Mouse (Mus musculus): ENCODE data around the gene Auh. TPM values are rescaled to one million over a fixed set of nuclear protein-coding genes. Genes with fewer than 3 reads are reported as not detected.

The Auh gene
- total and polyA plus RNA-seq, 2 experiments from 2014 or later = 60.7 to 61.3 TPM

- no peaks in the 10 kb centered on the region for H3K27me3 ChIP-seq (ENCODE audit: control insufficient read depth, insufficient read depth, low read length)
- TF ChIP-seq EP300 (IDR thresholded peaks at IDR 0.05; ENCODE audit: low read depth) = no peak
- no peak for TF ChIP-seq CTCF (IDR thresholded peaks at IDR 0.05; ENCODE audit: low read depth)
- 0 out of 2 replicates have a peak, but pooled peaks cover 6% of the 10 kb centered on the region for H3K4me1 ChIP-seq (ENCODE audit: control insufficient read depth, insufficient read depth)
- WGBS = 87% methylated on average over 7 of the region's 7 CpGs
- H3K4me2 ChIP-seq (ENCODE audit: low read depth, low read length) = no peak overlapping the region
- H3K9ac ChIP-seq (replicated peaks; ENCODE audit: low read depth, low read length) = no peak overlapping the region
- no peak overlapping the region for H3K4me3 ChIP-seq (ENCODE audit: low read depth, low read length)
- no peak overlapping the region for H3K27ac ChIP-seq (ENCODE audit: low read depth)
- no peak for ATAC-seq (ENCODE audit: insufficient read depth, low read depth)
- H3K36me3 ChIP-seq (replicated peaks; ENCODE audit: control insufficient read depth, insufficient read depth, low read length) = no peaks in the 10 kb centered on the region
- no peak for DNase-seq (ENCODE audit: low spot score)
- H3K9me3 ChIP-seq (replicated peaks; ENCODE audit: control insufficient read depth, low read length) = no peaks in the 10 kb centered on the region
Observed at GRCm38 (mm10) chr13:52878823-52879222, 50.7 kb downstream of the Auh start.

GRCm38 (mm10) chr13:52875541-52876325 lies 53.7 kb downstream of the Auh start:
- ATAC-seq (ENCODE audit: insufficient read depth, low read depth) (no peak), DNase-seq (ENCODE audit: low spot score) (no peak)
- H3K4me2 ChIP-seq (ENCODE audit: low read depth, low read length) = no peak overlapping the region
- no peaks in the 10 kb centered on the region for H3K36me3 ChIP-seq (replicated peaks; ENCODE audit: control insufficient read depth, insufficient read depth, low read length)
- no peak overlapping the region for H3K4me3 ChIP-seq (ENCODE audit: low read depth, low read length)
- no peak for TF ChIP-seq EP300 (IDR thresholded peaks at IDR 0.05; ENCODE audit: low read depth)
- no peak for TF ChIP-seq CTCF (IDR thresholded peaks at IDR 0.05; ENCODE audit: low read depth)
- H3K9me3 ChIP-seq (replicated peaks; ENCODE audit: control insufficient read depth, low read length) = no peaks in the 10 kb centered on the region
- 62% methylated on average over 25 of the region's 25 CpGs for WGBS
- H3K27ac ChIP-seq (ENCODE audit: low read depth) = no peak overlapping the region
- 0 out of 2 replicates have a peak, but pooled peaks cover 6% of the 10 kb centered on the region for H3K4me1 ChIP-seq (ENCODE audit: control insufficient read depth, insufficient read depth)
- H3K27me3 ChIP-seq (ENCODE audit: control insufficient read depth, insufficient read depth, low read length) = no peaks in the 10 kb centered on the region
- H3K9ac ChIP-seq (replicated peaks; ENCODE audit: low read depth, low read length) = no peak overlapping the region

- no peaks in the 10 kb centered on the region for H3K9me3 ChIP-seq (replicated peaks; ENCODE audit: control insufficient read depth, low read length)
- 43% methylated on average over 6 of the region's 6 CpGs for WGBS
- H3K4me1 ChIP-seq (ENCODE audit: control insufficient read depth, insufficient read depth) = 0 out of 2 replicates have a peak, but pooled peaks cover 6% of the 10 kb centered on the region
- H3K27me3 ChIP-seq (ENCODE audit: control insufficient read depth, insufficient read depth, low read length) = no peaks in the 10 kb centered on the region
- TF ChIP-seq CTCF (IDR thresholded peaks at IDR 0.05; ENCODE audit: low read depth) = no peak
- no peak for TF ChIP-seq EP300 (IDR thresholded peaks at IDR 0.05; ENCODE audit: low read depth)
- no peak overlapping the region for H3K4me3 ChIP-seq (ENCODE audit: low read depth, low read length)
- H3K9ac ChIP-seq (replicated peaks; ENCODE audit: low read depth, low read length) = no peak overlapping the region
- ATAC-seq (ENCODE audit: insufficient read depth, low read depth) (no peak), DNase-seq (ENCODE audit: low spot score) (no peak)
- no peak overlapping the region for H3K4me2 ChIP-seq (ENCODE audit: low read depth, low read length)
- H3K36me3 ChIP-seq (replicated peaks; ENCODE audit: control insufficient read depth, insufficient read depth, low read length) = no peaks in the 10 kb centered on the region
- H3K27ac ChIP-seq (ENCODE audit: low read depth) = no peak overlapping the region
Observed at GRCm38 (mm10) chr13:52875089-52875488, 54.4 kb downstream of the Auh start.

DNA sequence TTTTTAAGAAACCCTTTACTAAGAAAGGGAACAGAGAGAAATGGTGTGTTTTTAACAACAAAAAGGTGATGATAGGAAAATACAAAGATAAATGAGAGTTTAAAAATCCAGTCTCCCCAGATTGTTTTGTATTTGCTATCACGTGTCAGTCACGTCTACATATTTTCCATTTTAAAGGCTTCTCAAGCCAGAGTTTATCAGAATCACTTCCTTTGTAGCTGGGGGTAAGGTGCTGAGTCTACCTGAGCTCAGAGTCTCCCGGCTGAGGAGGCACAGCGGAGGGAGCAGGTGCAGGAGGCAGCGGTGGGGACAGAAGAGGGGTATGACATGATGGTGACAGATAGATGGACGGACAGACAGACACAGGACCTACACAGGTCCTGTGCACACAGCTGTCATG lies 55.1 kb downstream of the Auh start:
- Histone ChIP-seq H3K9me3 (replicated peaks; ENCODE audit: control insufficient read depth, low read length) (no peaks in the 10 kb centered on the region), H3K4me3 (ENCODE audit: low read depth, low read length) (no peak overlapping the region), H3K4me1 (ENCODE audit: control insufficient read depth, insufficient read depth) (0 out of 2 replicates have a peak, but pooled peaks cover 2% of the 10 kb centered on the region), H3K27me3 (ENCODE audit: control insufficient read depth, insufficient read depth, low read length) (no peaks in the 10 kb centered on the region), H3K4me2 (ENCODE audit: low read depth, low read length) (no peak overlapping the region), H3K36me3 (replicated peaks; ENCODE audit: control insufficient read depth, insufficient read depth, low read length) (no peaks in the 10 kb centered on the region), H3K9ac (replicated peaks; ENCODE audit: low read depth, low read length) (no peak overlapping the region), H3K27ac (ENCODE audit: low read depth) (no peak overlapping the region)
- 62% methylated on average over 6 of the region's 6 CpGs for whole genome bisulfite sequencing
- DNase-seq (ENCODE audit: low spot score) (no peak), ATAC-seq (ENCODE audit: insufficient read depth, low read depth) (no peak)
- TF ChIP-seq CTCF (IDR thresholded peaks at IDR 0.05; ENCODE audit: low read depth) (no peak), EP300 (IDR thresholded peaks at IDR 0.05; ENCODE audit: low read depth) (no peak)

DNA sequence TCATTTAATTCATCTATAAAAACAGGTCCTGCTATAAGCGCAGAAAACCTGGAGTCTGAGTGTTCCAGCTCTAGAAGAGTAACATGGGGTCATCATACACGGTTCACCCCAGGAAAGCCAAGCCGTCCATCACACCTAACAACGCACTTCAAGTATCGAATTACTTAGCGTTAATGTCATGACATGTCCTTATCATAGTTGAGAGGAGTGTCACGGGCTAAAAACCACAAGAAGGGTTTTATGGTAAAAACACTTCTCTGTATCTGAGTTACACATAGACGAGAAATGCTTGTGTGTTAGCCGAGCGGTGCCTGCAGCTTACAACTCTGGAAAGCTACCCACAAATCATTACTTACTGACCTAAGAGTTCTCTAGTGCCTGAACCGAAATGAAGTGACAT lies 55.6 kb downstream of the Auh start:
- no peak for TF ChIP-seq CTCF (IDR thresholded peaks at IDR 0.05; ENCODE audit: low read depth)
- no peak for TF ChIP-seq EP300 (IDR thresholded peaks at IDR 0.05; ENCODE audit: low read depth)
- WGBS = 47% methylated on average over 11 of the region's 11 CpGs
- no peaks in the 10 kb centered on the region for H3K36me3 ChIP-seq (replicated peaks; ENCODE audit: control insufficient read depth, insufficient read depth, low read length)
- no peak overlapping the region for H3K4me2 ChIP-seq (ENCODE audit: low read depth, low read length)
- H3K27me3 ChIP-seq (ENCODE audit: control insufficient read depth, insufficient read depth, low read length) = no peaks in the 10 kb centered on the region
- no peaks in the 10 kb centered on the region for H3K9me3 ChIP-seq (replicated peaks; ENCODE audit: control insufficient read depth, low read length)
- DNase-seq (ENCODE audit: low spot score) (no peak), ATAC-seq (ENCODE audit: insufficient read depth, low read depth) (no peak)
- H3K9ac ChIP-seq (replicated peaks; ENCODE audit: low read depth, low read length) = no peak overlapping the region
- H3K4me3 ChIP-seq (ENCODE audit: low read depth, low read length) = no peak overlapping the region
- no peaks in the 10 kb centered on the region for H3K4me1 ChIP-seq (ENCODE audit: control insufficient read depth, insufficient read depth)
- no peak overlapping the region for H3K27ac ChIP-seq (ENCODE audit: low read depth)

All from heart, postnatal 0 days (tissue).